Comparison of ENCODE assay signal across 23 mouse cellular contexts in the genomic region with DNA sequence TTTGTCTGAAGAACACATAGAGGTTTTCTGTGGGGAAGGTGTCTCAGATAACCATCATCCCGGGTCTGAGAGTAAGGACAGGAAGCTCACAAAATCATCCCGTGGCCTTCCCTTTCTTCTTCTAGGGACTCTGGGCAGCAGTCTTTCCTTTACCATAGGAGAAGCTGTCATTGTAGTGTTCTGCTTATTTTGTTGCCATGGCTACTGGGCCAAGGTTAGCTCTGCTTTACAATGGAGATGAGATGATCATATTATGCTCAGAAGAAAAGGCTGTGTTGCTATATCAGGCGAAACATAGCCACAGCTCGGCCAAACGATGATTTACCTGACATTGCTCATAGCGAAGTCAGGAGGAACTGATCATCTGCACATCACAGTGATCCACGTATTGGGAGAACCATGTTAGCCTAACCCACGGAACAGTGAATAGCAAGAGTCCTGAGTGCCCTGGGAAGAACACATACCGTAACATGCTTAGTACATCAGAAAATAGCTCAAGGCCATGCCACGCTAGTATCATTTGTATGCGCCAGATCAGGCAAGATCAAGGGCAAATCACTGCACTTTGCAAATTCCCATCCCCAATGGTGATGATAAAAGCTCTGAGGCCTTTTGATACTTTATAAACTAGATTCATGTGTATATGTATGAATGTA.
DNase-seq lines count a peak whose midpoint lies in the region; ATAC-seq and TF ChIP-seq lines count a peak whose summit lies in the region.
"Had no signal": no experiment of that assay in that cellular context is flagged by ENCODE, and none has a peak within 500 bp of the region (broad histone marks: within the 10 kb centered on the region; RNA-seq: fewer than 3 reads in every experiment).

No protein-coding gene starts in this region.

- peak overlapping the region; percentile 44; the same call in 1 of the 2 replicates for H3K27ac ChIP-seq in forebrain, embryonic 14.5 days (ENCODE audit: low read depth, low read length)
- no peak overlapping the region for H3K27ac ChIP-seq in forebrain, embryonic 10.5 days
- no peak overlapping the region for H3K27ac ChIP-seq in limb, embryonic 11.5 days (replicated peaks; ENCODE audit: low read depth, low read length)
- H3K27ac ChIP-seq in limb, embryonic 10.5 days, result no peak overlapping the region
- no peak overlapping the region for H3K27ac ChIP-seq in forebrain, postnatal 0 days (ENCODE audit: low read depth, low read length)
- H3K27ac ChIP-seq in midbrain, embryonic 13.5 days, result peak overlapping the region; percentile 74
- H3K27ac ChIP-seq: embryonic facial prominence, embryonic 15.5 days; limb, embryonic 15.5 days; liver, embryonic 15.5 days; neural tube, embryonic 13.5 days; stomach, postnatal 0 days had no signal

- ATAC-seq in forebrain, embryonic 14.5 days, result peak; percentile 34; the same call in 1 of the 2 replicates
- ATAC-seq in limb, embryonic 11.5 days (ENCODE audit: insufficient number of reproducible peaks, low FRiP score, low TSS enrichment, low read depth), result no peak
- ATAC-seq in forebrain, postnatal 0 days, result peak; percentile 83
- peak; percentile 79 for ATAC-seq in midbrain, embryonic 13.5 days
- ATAC-seq: CD4-positive, CD25-positive, alpha-beta regulatory T cell, adult 4 months; intestine, embryonic 16.5 days; lung, postnatal 0 days; Patski had no signal

- WGBS in forebrain, embryonic 14.5 days, result 83% methylated on average over 11 of the region's 11 CpGs
- WGBS in forebrain, embryonic 10.5 days, result 90% methylated on average over 11 of the region's 11 CpGs
- 88% methylated on average over 11 of the region's 11 CpGs for WGBS in limb, embryonic 11.5 days
- WGBS in limb, embryonic 10.5 days, result 93% methylated on average over 11 of the region's 11 CpGs
- 75% methylated on average over 11 of the region's 11 CpGs for WGBS in forebrain, postnatal 0 days
- 64% methylated on average over 11 of the region's 11 CpGs for WGBS in midbrain, embryonic 13.5 days

- H3K36me3 ChIP-seq in forebrain, embryonic 14.5 days (ENCODE audit: control insufficient read depth, insufficient read depth, low read length), result no peaks in the 10 kb centered on the region
- H3K36me3 ChIP-seq in forebrain, embryonic 10.5 days (replicated peaks), result no peaks in the 10 kb centered on the region
- no peaks in the 10 kb centered on the region for H3K36me3 ChIP-seq in limb, embryonic 11.5 days (ENCODE audit: control insufficient read depth, insufficient read depth, low read length)
- no peaks in the 10 kb centered on the region for H3K36me3 ChIP-seq in limb, embryonic 10.5 days
- H3K36me3 ChIP-seq in forebrain, postnatal 0 days (ENCODE audit: insufficient read depth), result no peaks in the 10 kb centered on the region
- no peaks in the 10 kb centered on the region for H3K36me3 ChIP-seq in midbrain, embryonic 13.5 days
- H3K36me3 ChIP-seq: embryonic facial prominence, embryonic 15.5 days; limb, embryonic 15.5 days; liver, embryonic 15.5 days; neural tube, embryonic 13.5 days had no signal

- H3K4me2 ChIP-seq in forebrain, embryonic 14.5 days (ENCODE audit: low read length), result no peak overlapping the region
- H3K4me2 ChIP-seq in limb, embryonic 11.5 days (ENCODE audit: low read depth, severe bottlenecking), result no peak overlapping the region
- H3K4me2 ChIP-seq in forebrain, postnatal 0 days (ENCODE audit: low read depth), result no peak overlapping the region
- no peak overlapping the region for H3K4me2 ChIP-seq in midbrain, embryonic 13.5 days (replicated peaks)
- H3K4me2 ChIP-seq: embryonic facial prominence, embryonic 15.5 days; limb, embryonic 15.5 days; liver, embryonic 15.5 days; neural tube, embryonic 13.5 days had no signal

- no peak overlapping the region for H3K9ac ChIP-seq in forebrain, embryonic 14.5 days (ENCODE audit: low read length)
- H3K9ac ChIP-seq in limb, embryonic 11.5 days (ENCODE audit: low read length), result no peak overlapping the region
- no peak overlapping the region for H3K9ac ChIP-seq in forebrain, postnatal 0 days
- H3K9ac ChIP-seq in midbrain, embryonic 13.5 days (replicated peaks), result no peak overlapping the region
- H3K9ac ChIP-seq: embryonic facial prominence, embryonic 15.5 days; limb, embryonic 15.5 days; liver, embryonic 15.5 days; neural tube, embryonic 13.5 days had no signal

- no peaks in the 10 kb centered on the region for H3K27me3 ChIP-seq in forebrain, embryonic 14.5 days (replicated peaks; ENCODE audit: control insufficient read depth, insufficient read depth, low read length)
- H3K27me3 ChIP-seq in forebrain, embryonic 10.5 days (ENCODE audit: poor library complexity, severe bottlenecking), result no peaks in the 10 kb centered on the region
- H3K27me3 ChIP-seq in limb, embryonic 11.5 days (ENCODE audit: control insufficient read depth, insufficient read depth, low read length), result no peaks in the 10 kb centered on the region
- H3K27me3 ChIP-seq in limb, embryonic 10.5 days (ENCODE audit: low read depth, poor library complexity, severe bottlenecking), result no peaks in the 10 kb centered on the region
- H3K27me3 ChIP-seq in forebrain, postnatal 0 days (ENCODE audit: insufficient read depth, low read length), result no peaks in the 10 kb centered on the region
- no peaks in the 10 kb centered on the region for H3K27me3 ChIP-seq in midbrain, embryonic 13.5 days
- H3K27me3 ChIP-seq: embryonic facial prominence, embryonic 15.5 days; limb, embryonic 15.5 days; liver, embryonic 15.5 days; neural tube, embryonic 13.5 days had no signal

- no peaks in the 10 kb centered on the region for H3K9me3 ChIP-seq in forebrain, embryonic 14.5 days (replicated peaks; ENCODE audit: control insufficient read depth, low read length)
- no peaks in the 10 kb centered on the region for H3K9me3 ChIP-seq in forebrain, embryonic 10.5 days
- no peaks in the 10 kb centered on the region for H3K9me3 ChIP-seq in limb, embryonic 11.5 days (ENCODE audit: control insufficient read depth, low read length)
- H3K9me3 ChIP-seq in limb, embryonic 10.5 days (replicated peaks), result no peaks in the 10 kb centered on the region
- no peaks in the 10 kb centered on the region for H3K9me3 ChIP-seq in forebrain, postnatal 0 days (ENCODE audit: low read length)
- H3K9me3 ChIP-seq in midbrain, embryonic 13.5 days, result no peaks in the 10 kb centered on the region
- H3K9me3 ChIP-seq: embryonic facial prominence, embryonic 15.5 days; limb, embryonic 15.5 days; liver, embryonic 15.5 days; neural tube, embryonic 13.5 days had no signal

- no peaks in the 10 kb centered on the region for H3K4me1 ChIP-seq in forebrain, embryonic 14.5 days (ENCODE audit: control insufficient read depth, insufficient read depth, low read length)
- H3K4me1 ChIP-seq in forebrain, embryonic 10.5 days, result no peaks in the 10 kb centered on the region
- H3K4me1 ChIP-seq in limb, embryonic 11.5 days (ENCODE audit: control insufficient read depth, insufficient read depth, low read length), result no peaks in the 10 kb centered on the region
- no peaks in the 10 kb centered on the region for H3K4me1 ChIP-seq in limb, embryonic 10.5 days
- H3K4me1 ChIP-seq in forebrain, postnatal 0 days (ENCODE audit: insufficient read depth), result 0 out of 2 replicates have a peak, but pooled peaks cover 4% of the 10 kb centered on the region
- peaks cover 15% of the 10 kb centered on the region for H3K4me1 ChIP-seq in midbrain, embryonic 13.5 days (replicated peaks)
- H3K4me1 ChIP-seq: embryonic facial prominence, embryonic 15.5 days; limb, embryonic 15.5 days; liver, embryonic 15.5 days had no signal

- DNase-seq in forebrain, embryonic 14.5 days (ENCODE audit: low spot score), result peak; percentile 43
- DNase-seq in forebrain, embryonic 10.5 days (ENCODE audit: extremely low spot score, low spot score), result no peak
- DNase-seq in limb, embryonic 11.5 days (ENCODE audit: low spot score), result peak; percentile 16
- no peak for DNase-seq in limb, embryonic 10.5 days (ENCODE audit: low spot score)
- DNase-seq in forebrain, postnatal 0 days, result peak; percentile 45
- no peak for DNase-seq in heart, adult 8-10 months (ENCODE audit: low spot score)
- no peak for DNase-seq in cerebellum, adult 8-10 months
- DNase-seq: adrenal gland, adult 8-10 months; cerebellum, adult 11 months; cerebellum, postnatal 36 days; heart, postnatal 4 days; kidney, postnatal 36 days; right cerebral cortex, postnatal 4 days had no signal

- H3K4me3 ChIP-seq in forebrain, embryonic 14.5 days (ENCODE audit: low read depth, low read length), result no peak overlapping the region
- no peak overlapping the region for H3K4me3 ChIP-seq in forebrain, embryonic 10.5 days
- H3K4me3 ChIP-seq in limb, embryonic 11.5 days (ENCODE audit: low read depth, low read length), result no peak overlapping the region
- no peak overlapping the region for H3K4me3 ChIP-seq in limb, embryonic 10.5 days
- no peak overlapping the region for H3K4me3 ChIP-seq in forebrain, postnatal 0 days (ENCODE audit: low read depth, low read length)
- H3K4me3 ChIP-seq in midbrain, embryonic 13.5 days (replicated peaks), result no peak overlapping the region
- H3K4me3 ChIP-seq: embryonic facial prominence, embryonic 15.5 days; limb, embryonic 15.5 days; liver, embryonic 15.5 days; neural tube, embryonic 13.5 days had no signal

- no peak for TF ChIP-seq CTCF in forebrain, postnatal 0 days (IDR thresholded peaks at IDR 0.05; ENCODE audit: low read depth)

Comparison
In these comparisons a context has a peak if more than half of its experiments do, and no peak if none do; other contexts are left out.
1. DNase-seq: peak in forebrain, embryonic 14.5 days (single experiment), limb, embryonic 11.5 days (single experiment) and forebrain, postnatal 0 days (single experiment); none in forebrain, embryonic 10.5 days (single experiment), limb, embryonic 10.5 days (single experiment), heart, adult 8-10 months (single experiment) and cerebellum, adult 8-10 months (single experiment).
2. H3K27ac ChIP-seq: peak in forebrain, embryonic 14.5 days (single experiment) and midbrain, embryonic 13.5 days (single experiment); none in forebrain, embryonic 10.5 days (single experiment), limb, embryonic 11.5 days (single experiment), limb, embryonic 10.5 days (single experiment) and forebrain, postnatal 0 days (single experiment).